Mouse (Mus musculus) megakaryocyte progenitor cell, adult 5-6 weeks (primary cell): ENCODE results near the gene Mex3d. TPM values are rescaled to one million over a fixed set of nuclear protein-coding genes. Genes with fewer than 3 reads are reported as not detected.

ENCODE experiments used
- ATAC-seq: replicated peaks from 2 replicates; pipeline ENCODE4 v1.8.0; 2016; ENCODE audit warnings: mild to moderate bottlenecking, moderate TSS enrichment, inconsistent platforms; ENCODE audit not compliant: poor library complexity
- total RNA-seq, 2 experiments: library from RNA; stranded (forward) in 1 of 2; stranded (reverse) in 1 of 2; fragments of 157-497, 149-512 nt in 1 of 2; fragments of 200-1000 nt in 1 of 2; gene quantifications; 2 replicates each; pipeline versions ENCODE4 v1.2.3 to v1.2.4; 2015 to 2017

Gene Mex3d
- total RNA-seq, 2 experiments from 2014 or later, result 1.9 to 2.7 TPM

DNA sequence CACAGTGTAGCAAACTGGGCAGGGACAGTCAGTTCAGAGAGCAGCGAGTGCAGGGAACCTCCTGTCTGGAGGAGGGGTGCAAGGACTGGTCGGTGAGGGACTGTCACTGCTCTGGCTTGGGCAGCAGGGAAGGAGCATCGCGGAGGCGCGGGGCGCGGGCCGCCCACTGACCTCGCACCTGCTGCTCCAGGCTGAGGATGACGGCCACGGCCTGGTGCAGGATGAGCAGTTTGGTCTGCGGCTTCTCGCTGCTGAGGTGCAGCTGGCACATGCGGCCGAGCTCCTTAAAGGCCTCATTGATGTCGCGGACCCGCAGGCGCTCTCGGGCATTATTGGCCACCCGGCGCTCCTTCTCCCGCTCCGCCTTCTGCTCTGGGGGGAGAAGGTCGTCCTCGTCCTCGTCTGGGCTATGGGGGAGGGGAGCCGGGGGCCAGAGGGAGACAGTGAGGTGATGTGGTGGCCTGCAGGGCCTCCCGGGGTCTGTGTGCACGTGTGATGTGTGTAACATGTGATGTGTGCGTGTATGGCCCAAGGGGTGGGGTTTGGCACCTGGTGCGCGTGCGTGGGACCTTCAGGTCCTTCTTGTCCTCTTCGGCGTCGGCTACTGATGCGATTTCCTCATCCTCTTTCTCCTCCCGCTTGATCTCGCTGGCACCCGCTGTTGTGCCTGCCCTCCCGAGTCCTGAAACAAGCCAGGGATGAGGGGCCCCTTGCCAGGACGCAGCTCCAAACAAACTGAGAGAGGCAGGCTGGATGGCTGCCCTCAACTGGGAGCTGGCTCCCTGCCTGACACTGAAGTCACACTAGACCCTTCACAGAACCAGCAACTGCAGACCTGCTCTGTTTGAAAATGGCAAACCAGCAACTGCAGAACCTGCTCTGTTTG lies 25.4 kb upstream of the Mex3d start:
- no peak for ATAC-seq

DNA sequence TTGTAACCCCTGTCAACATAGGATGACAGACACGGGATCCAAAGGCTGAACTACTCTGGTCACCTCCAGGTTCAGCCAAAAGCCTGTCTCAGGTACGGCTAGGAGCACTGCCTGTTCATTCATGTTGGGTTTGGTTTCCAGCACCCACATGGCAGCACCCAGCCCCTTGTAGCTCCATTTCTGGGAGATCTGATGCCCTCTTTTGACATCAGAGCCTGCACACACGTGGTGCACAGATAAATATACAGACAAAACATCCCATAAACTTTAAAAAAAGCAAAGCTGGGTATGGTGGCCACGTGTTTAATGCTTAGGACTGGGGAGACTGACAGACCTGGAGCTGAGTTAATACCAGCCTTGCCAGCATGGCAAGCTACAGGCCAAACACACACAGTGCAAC lies 20.5 kb upstream of the Mex3d start:
- no peak for ATAC-seq

DNA sequence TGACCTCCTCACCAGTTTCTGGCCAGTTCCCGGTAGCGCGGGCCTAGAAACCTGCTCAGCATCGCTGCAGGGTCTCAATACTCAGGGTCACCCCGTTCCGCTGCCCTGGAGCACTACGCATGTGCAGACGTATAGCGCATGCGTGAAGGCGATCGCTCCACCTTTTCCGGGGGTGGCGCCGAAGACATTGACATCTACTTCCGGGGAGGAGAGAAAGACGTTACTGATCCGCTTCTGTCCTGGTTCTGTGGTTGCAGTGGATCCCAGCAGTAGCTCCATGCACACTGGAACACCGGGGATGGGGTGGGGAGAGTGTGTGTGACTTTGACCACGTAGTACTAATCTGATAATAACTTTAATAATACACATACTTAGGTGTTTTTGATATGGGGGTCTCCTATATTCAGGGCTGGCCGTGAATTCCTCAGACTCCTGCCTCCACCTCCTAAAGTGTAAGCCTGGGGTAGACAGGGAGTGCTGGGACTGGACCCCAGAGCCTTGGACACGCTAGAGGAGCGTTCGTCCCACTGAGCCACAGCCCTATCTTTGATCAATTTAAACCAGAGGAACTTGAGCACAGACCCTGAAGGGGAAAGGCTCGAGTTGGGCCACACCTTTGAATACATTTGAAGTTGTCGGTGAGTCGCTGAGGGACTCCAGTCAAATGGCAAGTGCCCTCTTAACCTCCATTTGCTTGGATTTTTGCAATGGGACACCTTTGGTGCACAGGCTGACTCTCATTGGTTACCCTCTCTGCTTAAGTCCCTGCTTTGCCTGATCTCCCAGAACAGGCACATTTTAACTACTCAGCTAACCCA lies 19.4 kb upstream of the Mex3d start, which contains the start of gene Uqcr11:
Gene Uqcr11, minus strand, starts transcription at position 147 of the 818 bp plus-strand sequence.
- ATAC-seq, result peak; percentile 82

DNA sequence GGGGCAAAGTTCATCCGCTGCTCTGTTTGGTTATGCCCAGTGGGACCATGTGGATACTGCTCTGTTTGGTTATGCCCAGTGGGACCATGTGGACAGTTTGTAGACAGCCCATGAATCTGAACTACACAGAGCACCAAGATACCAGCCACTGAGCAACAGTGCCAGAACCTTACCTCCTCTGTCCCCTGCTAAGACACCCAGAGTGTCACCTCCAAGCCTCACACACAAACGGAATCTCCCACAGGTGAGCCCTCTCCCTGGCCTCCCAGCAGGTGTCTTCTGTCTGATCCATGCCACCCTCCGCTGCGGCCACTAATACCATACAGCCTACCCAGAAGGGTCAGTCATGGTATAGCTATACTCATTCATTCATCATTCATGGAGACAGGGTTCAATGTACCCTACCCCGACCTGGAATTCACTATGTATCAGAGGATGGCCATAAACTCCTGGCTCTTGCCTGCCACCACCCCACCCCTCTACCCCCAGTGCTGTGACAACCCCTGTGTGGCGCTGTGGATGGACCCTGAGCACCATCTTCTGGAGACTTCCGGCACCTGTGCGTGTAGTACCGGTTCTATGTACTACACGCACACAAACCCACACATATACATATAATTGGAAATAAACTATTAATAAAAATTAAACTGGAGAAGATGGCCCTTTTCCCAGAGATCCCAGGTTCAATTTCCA lies 18.2 kb upstream of the Mex3d start:
- ATAC-seq, result no peak

DNA sequence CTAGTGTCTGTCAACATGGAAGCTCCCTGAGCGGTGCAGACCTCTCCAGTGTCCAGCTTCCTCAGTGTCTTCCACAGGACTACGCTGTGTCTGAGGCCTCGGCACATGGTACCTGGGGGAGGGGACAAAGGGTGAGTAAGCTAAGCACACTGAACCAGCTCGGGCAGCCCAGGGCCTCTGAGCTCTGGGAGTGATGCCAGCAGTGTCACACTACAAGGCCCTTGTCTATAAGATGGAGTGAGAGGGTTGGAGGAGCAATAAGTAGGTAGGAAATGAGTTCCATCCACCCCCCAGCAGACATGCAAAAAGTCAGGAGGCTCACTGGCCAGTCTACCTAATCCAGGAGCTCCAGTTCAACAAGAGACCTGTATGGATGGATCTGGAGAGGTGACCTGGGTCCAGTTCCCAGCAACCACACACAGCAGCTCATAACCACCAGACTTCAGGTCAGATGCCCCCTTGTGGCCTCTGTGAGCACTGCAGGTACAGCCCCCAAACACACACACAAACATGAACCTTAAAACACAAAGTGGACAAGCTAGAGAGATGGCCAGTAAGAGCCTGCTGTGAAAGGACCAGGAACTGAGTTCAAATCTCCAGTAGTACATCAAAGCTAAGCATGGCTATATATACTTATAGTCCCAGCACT lies 15.7 kb upstream of the Mex3d start:
- no peak for ATAC-seq

DNA sequence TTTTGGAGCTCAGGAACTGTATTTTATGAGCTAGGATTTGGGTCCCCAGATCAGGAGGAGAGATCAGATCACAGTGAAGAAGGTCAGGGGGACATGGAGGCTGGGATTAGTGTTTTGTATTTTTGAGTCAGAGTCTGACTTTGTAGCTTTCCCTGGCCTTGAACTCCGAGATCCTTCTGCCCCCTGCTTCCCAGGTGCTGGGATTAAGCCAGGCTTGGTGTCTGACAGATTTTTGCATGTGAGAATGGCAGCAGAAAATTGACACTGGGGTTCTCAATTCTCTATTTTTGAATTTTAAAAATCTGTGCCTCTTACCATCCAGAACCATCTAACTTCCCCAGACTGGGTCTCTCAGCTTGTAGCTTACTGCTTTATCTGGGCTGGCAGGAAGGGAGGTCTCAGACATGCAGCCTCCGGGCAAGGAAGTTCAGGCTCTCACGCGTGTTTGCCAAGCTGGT lies 13.3 kb upstream of the Mex3d start:
- ATAC-seq, result no peak

DNA sequence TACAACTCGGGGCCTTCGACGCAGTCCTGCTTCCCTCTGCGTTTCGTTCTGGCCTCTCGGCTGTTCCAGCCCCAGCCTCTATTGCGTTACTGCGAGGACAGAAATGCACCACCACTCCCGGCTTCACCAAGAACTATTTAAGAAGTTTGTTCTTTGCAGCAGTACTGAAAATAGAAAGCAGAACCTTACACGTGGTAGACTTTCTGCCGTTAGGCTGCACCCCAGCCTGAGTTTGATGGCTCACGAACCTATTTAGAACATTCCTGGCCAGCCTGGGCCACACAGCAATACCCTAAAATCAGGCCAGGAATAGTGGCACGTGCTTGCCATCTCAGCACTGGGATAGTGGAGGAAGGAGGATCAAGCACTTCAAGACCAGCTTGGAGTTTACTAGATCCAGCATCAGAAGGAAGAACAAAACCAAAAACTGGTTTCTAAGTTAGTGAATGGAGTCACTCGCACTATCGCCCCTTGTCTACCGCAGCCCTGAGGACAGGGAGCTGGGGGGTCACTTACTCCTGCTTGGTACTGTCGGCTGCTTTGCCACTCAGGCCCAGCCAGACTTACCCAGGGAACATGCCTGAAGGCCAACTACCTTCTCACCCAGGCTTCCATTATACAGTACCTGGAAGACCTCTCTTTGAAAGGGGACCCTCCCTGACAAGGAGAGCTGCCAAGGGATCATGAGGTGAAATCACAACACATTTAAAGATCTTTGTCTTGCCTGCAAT lies 12.7 kb upstream of the Mex3d start:
- ATAC-seq, result no peak; the same call in 1 of the 2 replicates

DNA sequence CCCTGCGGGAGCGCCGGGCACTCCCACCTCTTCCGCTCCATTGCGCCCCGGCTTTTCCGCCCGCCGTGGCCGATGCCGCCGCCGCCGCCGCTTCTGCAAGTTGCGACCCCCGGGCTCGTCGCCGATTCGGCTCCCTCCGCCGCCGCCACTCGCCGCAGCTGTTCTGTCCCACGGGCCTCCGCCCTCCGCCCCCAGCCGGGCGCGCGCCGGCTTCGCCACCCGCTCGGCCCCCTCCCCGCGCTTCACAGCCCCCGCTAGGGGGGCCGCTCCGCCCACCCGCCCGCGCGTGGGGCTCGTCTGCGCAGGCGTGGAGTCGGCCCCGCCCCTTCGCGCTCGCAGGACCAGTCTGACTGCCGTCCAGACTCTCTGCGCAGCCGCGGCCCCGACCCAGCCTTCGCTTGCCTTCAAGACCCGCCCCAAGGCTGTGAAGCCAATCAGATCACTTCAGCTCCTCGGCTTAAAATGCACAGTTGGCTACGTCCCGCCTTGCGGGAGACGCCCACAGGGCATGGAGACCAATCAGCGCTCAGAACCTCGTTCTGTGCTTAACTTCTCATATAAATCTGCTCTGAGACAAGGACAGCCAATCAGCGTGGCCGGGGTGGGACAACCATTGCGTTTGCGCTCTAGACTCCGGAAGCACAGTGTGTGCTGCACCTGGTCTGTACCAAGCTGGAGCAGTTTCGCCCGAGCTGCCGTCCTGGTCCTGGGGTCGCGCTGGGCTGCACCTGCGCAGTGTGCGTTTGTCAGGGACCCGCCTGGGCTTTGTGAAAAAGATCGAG lies 11.9 kb upstream of the Mex3d start, which contains the start of gene Mbd3:
Gene Mbd3, minus strand, starts transcription at position 360 of the 782 bp plus-strand sequence.
- ATAC-seq, result peak; percentile 85

DNA sequence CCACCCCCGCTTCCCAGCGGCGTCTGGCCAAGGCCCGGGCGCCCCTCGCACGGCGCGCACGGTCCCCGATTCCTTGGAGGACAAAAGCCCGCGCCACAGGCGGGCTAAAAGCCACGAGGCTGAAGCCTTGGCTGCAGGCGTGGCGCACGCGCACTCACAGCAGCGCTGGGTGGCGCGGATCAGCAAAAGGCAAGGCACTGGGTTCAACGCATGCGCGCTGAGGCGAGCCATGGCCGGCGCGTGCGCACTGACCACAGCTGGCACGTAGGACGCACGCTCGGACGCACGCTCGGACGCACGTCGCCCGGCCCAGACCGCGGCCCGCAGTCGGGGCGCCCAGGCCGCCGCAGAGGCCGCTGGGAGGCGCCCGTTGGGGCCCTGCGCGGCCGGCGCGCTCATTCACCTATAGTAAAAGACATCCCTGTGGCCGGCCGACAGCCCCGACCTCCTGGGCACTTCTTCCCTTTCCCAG lies 11.3 kb upstream of the Mex3d start:
- ATAC-seq, result peak; percentile 56

DNA sequence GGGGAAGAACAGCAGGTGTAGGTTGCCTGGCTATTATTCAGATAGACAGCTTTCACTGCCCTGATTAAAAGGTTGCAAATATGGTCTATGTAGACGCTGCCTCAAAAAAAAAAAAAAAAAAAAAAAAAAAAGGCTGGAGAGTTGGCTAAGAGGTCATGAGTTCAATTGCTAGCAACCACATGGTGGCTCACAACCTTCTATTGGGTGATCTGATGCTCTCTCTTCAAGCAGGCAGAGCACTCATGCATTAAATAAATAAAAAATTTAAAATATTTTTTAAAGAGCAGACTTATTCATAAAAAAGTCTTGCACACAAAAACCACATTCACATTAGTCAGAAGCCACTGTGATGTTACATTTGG lies 10.7 kb upstream of the Mex3d start:
- ATAC-seq, result no peak

DNA sequence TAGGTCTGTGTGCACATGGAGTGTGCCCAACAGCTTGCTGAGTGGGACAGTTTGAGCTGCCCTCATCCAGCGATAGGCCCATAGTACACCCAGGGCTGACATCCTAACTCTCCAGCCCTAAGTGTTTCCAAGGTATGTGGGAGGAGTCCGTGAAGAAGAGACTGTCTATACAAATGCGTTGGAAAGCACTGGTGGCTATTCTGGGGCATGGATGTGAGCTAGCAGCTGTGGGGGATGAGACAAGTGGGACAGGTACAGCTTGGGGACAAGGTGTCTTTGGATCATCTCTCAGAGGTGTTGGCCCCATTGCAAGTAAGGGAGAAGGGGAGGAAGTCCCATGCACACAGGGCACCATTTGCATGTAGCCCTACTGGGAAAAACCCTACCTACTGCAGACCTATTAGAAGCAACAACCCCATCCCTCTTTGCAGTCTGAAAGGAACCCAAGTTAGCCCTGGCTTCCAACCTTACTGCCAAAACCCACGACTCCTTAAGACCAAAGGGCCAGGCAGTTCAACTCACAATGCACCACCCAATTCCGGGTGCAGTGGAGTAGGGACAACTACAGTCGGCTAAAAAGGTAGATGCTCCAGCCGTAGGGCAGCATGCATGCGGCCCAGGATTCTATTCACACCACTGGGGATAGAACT lies 10.2 kb upstream of the Mex3d start:
- ATAC-seq, result no peak

DNA sequence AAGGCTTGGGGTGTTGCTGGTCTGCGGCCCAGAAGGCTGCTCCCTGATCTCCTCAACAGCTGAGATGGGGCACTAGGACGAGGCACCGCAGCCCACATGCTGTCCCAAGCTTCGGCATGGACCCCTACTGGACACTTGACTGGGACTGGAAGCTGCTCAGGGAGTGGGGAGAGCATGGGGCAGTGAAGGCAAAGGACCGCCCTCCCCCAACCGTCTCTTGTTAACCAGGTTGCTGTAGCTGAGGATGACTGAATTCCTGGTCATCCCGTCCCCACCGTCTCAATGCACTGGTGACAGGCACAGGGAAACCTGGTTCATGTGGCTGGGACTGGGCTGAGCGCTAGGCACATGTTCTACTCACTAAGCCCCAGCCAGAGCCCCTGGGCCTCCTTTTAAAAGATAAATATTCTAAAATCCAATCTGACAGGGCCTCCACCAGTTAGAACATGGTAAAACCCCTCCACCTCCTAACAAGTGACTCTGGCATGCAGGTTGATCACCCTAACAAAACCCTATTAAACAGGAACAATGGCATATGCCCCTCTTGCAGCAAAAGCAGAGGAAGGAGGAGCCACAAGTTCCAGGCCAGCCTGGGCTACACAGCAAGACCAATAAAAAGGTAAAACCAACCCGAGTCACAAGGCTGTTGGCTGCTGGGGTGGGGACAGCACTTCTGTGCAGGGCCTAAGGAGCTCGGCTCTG lies 9.5 kb upstream of the Mex3d start:
- ATAC-seq, result no peak

DNA sequence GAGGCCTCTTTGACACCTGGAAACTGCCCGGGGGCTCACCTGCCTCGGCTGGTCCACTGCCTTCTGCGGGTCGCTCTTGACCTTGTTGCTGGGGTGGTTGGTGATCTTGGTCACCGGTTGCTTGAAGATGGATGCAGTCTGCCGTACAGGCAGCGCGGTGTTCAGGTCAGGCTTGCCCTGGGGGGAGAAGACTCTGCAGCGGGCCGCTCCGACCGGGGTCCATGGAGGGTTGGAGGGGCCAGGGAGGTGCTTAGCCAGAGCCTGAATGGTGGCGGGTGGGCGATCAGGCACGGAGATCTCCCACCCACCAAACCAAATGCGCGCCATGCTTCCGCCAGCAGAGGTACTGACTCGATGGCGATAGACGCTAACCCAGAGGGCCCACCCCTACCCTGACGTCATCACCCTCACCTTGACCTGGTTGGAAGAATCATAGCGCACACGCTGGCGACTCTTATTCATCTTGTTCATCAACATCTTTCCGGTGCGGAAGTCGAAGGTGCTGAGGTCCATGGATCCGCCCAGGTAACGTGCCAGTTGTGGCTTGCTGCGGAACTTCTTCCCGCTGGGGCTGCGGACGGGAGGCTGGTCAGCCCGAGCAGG lies 7.7 kb upstream of the Mex3d start:
- ATAC-seq, result no peak

DNA sequence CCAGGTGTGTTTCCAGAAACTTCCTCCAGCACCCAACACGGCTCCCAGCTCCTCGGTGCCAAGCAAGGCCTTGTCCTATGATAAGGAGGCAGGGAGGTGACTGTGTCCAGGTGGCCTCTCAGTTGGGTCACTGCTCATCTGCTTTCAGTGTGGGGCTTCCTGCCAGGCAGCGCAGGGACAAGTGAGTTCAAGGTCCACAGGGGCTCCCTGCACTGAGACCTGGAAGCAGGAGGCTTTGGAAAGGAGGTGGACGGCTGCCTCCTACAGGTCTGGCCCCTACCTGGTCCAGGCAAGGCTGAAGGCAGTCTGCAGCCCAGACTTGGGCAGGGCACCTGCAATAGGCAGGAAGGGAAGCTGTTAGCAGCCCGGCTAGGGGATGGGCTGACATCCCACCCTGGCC lies 5.2 kb upstream of the Mex3d start:
- ATAC-seq, result no peak

DNA sequence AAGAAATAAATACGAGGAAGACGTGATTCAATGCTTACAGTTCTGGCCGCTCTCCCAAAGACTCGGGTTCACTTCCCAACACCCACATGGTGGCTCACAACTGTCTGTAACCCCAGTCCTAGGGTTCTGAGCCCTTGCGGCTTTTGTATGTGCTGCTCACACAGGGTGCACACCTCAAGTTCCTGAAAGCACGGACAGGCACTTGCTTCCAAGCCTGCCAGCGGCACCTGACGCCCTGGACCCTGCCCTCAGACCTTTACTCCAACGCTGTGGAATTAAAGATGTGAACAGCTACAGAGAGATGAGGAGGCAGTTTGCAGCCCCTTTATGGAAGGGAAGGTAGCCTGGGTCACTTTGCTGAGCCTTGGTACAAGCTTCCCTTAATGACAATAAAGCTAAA lies 3.2 kb upstream of the Mex3d start:
- no peak for ATAC-seq

DNA sequence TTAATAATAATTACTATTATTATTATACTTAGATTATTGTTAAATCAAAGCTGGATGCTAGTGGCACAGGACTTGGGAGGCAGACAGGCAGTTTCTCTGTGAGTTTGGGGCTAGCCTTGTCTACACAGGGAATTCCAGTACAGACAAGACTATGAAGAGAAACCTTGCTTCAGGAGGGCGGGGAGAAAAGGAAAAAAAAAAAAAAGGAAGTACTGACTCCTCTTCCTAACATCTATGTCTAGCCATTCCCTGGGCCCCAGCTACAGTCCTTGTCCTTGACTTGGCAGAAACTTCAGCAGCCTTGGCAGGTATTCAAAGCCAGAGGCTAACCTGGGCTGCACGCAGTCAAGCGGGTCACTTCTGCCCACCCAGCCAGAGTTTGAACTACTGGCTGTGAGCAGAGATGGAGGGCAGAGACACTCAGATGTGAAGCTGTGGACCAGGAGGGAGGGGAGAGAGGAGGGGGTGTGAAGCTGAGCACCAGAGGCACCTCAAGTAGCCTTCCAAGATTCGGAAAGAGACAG lies 1.8 kb upstream of the Mex3d start:
- ATAC-seq, result no peak

DNA sequence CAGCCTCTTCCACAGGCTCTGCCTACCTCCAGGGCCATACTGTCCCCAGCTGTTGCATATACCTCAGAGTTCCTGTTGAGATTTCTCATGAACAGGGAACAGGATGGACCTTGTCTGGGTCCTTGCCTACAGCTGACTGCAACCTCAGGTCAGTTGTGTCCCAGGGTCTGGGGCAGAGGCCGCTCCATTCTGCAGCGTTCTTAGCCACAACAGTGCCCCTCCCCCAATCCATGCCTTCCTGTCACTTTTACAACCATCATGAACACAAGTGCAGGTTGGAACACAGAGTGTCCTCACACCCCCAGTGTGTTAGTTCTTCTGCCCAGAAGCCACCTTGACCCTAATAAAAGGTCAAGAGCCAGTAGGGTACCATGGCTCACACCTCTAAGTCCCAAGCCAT lies 1.3 kb upstream of the Mex3d start:
- no peak for ATAC-seq
